Mouse (Mus musculus) spleen, postnatal 14 days (tissue): ENCODE data around the gene Kcnh7.

Experiments
- DNase-seq, 2 experiments: peaks; one replicate each; pipeline ENCODE4 v3.0.0; 2021 to 2022; ENCODE audit warnings: low spot score in 2 of 2

Kcnh7 gene

GRCm38 (mm10) chr2:62983936-62984335 lies 200.2 kb downstream of the Kcnh7 start:
- no peak for DNase-seq

DNA sequence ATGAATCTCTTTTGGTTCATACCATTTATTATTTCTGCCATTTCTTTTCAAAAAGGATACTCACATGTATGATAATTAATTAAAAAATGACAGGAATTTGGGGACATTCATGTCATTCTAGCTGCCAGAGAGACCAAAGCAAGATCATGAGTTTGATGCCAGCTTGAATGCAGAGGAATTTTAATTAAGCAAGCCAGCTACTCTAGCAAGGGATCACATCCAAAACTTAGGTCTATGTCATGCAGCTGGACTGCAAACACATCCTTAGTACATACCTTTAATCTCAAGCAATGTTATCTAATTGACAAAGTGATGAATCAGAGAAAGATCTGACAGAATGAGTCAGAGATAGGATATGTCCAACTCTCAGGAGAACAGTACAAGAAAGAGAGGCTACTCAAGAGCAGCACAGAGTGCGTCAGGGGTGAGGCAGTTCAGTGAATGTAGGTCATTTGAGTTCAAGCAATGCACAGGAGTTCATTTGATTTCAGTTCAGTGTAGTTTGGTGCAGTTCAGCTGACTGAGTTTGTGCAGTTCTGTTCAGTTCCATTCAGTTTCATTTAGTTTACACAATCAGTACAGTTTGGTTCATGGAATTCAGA lies 248.7 kb downstream of the Kcnh7 start:
- DNase-seq = no peak

DNA sequence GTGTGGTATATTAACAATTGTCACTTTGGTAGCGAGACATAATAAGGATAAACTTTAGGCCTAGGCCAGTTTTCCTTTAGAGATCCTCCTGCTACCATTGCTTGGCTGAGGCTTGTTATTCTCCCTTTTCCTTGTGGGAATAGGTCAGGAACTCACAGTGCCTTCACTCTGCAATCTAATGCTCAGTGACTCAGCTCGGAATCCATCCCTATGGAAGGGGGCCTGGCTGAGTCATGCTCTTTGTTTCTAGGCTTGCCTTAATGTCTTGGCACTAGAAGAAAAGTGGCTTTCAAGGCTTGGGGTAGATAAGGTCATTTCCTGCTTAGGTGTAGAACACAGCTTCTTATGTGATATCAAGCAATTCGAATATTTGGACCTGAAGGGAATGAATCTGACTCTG lies 255.6 kb downstream of the Kcnh7 start:
- no peak for DNase-seq

- no peak for DNase-seq
Measured at GRCm38 (mm10) chr2:62928065-62928464, 256.0 kb downstream of the Kcnh7 start.

- DNase-seq = no peak
Measured at GRCm38 (mm10) chr2:62923803-62924202, 260.3 kb downstream of the Kcnh7 start.

DNA sequence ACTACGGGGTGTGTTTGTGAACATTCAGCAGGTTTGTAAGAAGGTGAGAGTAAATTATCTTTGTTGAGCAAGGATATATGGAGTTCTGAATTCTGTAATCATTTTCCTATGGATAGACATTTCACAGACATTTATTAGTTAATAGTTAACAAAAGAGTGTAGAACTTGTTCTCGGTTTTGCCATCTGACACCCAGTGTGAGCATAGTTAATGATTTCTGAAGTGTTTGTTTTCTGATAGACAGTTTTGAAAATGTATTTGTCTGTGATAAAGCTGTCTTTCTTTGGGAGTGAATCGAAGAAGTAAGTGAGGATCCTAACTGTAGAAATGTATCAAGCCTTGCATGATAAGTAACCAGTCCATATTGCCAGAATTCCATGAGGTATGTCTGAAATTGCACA lies 276.4 kb downstream of the Kcnh7 start:
- DNase-seq = no peak

DNA sequence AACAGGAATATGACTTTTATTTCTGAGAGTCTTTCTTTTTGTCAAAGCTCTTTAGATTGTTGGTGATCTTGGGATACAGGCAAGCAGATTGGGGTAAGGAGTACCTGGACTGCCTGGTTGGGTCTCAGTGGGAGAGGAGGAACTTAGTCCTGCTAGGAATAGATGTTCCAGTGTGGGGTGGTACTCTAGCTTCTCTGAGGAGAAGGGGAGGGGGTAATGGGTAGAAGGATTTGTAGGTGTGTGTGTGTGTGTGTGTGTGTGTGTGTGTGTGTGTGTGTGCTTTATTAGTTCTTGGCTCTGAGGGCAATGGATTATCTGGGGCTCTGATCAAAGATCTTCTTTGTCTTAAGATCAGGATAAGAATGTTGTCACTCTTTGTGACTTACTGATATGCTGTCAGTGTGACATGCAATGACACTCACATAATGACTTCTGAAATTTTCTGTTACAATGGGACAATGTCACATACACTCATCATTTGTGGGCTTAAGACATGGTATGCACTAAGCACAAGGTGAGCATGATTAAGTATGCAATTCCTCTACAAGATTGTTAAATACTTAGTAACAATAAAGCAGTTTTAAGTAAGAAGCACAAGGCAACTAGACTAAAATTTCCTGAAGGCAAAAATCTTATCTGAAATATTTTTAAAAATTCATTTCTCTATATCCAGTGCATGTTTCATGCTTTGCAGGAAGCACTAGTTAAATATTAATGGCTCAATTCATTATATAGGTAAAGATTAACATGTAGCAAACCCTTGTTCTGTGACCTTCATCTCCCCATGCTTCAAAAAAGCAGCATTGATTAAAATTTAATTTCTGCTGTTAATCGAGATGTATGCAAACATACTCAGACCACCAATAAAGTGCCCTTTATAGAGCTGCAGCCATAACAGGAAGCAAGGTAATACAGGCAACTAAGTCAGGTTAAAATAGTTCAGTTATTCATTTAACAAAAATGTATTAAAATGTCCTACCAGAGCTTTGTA lies 281.4 kb downstream of the Kcnh7 start:
- DNase-seq = no peak

- no peak for DNase-seq
Measured at GRCm38 (mm10) chr2:62878763-62879162, 305.3 kb downstream of the Kcnh7 start.

GRCm38 (mm10) chr2:62855391-62855790 lies 328.7 kb downstream of the Kcnh7 start:
- no peak for DNase-seq

GRCm38 (mm10) chr2:62842630-62843029 lies 341.5 kb downstream of the Kcnh7 start:
- no peak for DNase-seq

DNA sequence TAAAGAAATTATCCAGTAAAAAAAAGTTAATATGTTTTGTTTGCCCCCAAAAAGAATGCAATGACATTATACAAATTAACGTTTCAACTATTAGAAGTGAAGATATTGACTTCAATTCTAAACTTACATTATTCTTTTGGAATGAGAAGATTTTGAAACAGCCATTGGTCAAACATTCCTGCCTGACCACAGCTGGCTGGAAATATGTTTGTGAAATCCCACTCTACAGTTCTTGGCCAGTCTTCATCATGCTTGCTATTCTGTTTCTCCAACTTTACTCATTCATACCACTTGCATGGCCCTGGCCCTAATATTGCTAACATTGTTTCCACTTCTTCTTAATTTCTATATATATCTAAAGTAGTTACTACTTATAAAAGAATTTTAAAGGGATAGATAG lies 349.8 kb downstream of the Kcnh7 start:
- no peak for DNase-seq

- no peak for DNase-seq
Measured at GRCm38 (mm10) chr2:62819231-62819630, 364.9 kb downstream of the Kcnh7 start.

- no peak for DNase-seq
Measured at GRCm38 (mm10) chr2:62816016-62816415, 368.1 kb downstream of the Kcnh7 start.

DNA sequence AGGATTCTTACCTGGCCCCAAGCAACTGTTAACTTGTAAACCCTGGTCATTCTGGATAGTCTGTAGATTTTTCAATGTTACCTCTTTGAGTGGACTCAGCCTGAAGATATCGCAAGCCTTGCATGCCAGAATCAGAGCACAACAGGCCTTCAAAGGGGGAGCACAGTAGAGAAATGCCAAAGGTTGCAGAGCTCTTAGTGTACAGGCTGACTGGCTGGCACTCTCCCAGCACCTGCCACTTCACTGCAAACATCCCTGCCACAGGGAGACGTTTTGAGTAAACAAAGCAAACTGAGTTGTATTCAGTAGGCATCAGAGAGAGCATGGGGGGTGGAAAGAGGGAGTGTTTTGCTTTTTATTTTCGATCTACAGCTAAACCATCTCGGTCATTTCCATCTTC lies 375.3 kb downstream of the Kcnh7 start:
- no peak for DNase-seq

DNA sequence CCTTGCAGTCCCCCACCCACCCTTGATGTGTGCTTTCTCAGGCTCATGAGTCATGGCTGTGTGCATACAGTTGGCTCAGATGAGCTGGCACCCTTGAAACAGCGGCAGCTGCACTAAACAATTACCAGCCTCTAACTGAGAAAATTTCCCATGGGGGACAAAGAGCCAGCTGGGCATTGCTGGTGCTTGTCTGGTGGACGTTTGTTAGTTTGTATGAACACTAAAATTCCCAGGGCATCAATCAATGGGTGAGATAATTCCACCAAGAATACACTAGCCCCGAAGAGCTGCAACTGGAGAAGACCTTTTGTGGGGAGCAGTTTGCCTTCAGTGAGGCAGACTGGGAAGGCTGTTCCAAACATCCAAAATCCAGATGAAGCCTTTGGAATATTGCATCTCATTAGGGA lies 376.6 kb downstream of the Kcnh7 start:
- no peak for DNase-seq

GRCm38 (mm10) chr2:62806931-62807330 lies 377.2 kb downstream of the Kcnh7 start:
- DNase-seq = no peak

DNA sequence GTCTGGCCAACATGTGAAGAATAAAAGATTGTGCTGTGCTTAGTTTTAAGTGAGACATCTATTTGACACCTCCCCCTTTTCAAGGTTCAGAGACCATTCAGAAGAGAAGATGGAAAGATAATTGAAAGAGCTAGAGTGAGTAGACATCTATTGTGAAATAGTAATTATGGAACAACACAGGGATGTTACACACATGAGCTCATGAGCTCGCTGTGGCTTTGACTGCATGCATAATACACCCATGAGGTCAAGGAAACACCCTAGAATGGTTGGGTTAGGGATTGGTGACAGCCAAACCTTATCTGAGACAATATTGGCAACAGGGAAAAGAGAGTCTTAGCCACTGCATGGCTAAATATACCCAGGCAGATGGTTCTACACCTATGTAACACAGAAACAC lies 380.1 kb downstream of the Kcnh7 start:
- no peak for DNase-seq

DNA sequence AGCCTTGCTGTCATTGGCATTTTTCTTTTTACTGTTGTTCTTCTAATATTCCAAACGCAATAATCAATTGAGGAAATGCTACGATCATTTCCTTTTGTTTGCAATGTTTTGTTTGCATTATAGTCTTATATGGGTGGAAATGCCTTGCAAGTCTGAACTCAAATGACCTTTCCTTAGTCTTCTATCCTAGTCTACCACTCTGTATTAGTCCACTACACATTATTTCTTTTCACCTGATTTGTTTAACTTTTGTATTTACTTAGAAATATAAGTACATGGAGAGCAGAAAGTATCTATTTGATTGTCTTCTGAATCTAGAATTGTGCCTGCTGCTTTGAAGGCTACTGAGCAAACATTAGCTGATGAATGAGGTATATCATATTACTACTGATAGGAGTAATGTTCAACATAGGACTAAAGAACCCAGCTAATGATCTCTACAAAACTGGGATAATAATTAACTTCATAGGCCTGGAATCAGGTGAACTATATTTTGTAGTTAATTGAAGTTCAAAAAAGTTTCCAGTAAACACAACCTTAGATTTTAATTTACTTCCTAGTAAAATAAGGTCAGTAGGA lies 399.5 kb downstream of the Kcnh7 start:
- no peak for DNase-seq

DNA sequence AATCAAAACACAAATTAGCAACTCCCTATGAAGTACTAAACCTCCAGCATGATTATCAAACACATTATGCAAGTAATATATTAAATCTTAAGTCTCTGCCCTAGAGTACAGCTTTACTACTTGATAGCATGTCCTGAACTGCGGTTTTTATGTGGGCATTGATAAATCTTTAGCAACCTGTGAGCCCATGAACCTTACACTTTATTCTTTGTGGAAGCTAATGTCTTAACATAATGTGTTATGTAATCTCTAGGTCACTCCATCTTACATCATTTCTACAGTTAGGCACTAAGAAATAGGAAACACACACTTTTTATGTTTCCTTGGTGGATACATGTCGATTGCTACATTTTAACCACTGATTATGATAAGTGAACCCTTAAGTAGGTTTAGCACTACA lies 437.8 kb downstream of the Kcnh7 start:
- no peak for DNase-seq

GRCm38 (mm10) chr2:62743098-62743497 lies 441.0 kb downstream of the Kcnh7 start:
- DNase-seq = no peak

- DNase-seq = no peak
Measured at GRCm38 (mm10) chr2:62730671-62731070, 453.4 kb downstream of the Kcnh7 start.

DNA sequence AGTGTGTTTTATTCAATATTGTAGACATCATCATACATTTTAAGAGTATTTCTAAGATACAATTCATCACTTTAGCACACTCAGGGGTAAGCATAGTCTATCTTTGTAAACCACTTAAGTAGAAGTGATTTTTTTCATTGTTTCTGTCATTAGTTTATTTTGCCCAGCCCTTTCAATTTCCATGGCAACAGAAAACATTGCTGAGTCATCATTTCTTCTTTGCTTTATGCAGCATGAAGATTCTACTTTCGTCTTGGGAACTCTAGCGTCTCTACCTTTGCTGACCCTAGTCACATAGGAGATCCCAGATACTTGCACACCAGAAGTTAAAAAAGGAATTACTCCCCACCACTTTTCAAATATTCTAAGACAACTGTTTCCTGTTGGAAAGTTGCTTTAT lies 456.4 kb downstream of the Kcnh7 start:
- no peak for DNase-seq

DNA sequence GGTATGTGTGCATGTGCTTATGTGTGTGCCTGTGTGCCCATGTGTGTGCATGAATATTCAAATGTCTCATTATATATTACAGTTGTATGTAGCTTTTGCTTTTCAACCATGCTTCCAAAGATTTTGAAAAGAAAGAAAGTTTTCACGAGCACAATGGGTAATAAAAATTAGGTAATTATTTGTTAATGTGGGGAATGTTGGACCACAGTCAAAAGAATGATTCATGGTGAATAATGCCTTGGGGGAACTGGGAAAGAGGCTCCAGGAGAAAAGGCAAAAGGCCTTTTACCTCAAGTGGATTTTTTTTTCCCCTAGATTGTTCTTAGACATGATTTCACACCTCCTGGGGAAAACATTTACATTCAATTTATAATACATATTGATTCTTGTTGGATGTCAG lies 458.1 kb downstream of the Kcnh7 start:
- DNase-seq = no peak
